Mouse (Mus musculus) kidney, adult 8-10 months (tissue): ENCODE results near the gene Art4.
A peak's percentile ranks its signal among the peaks of the same experiment; 100 is the strongest.

Experiments used
- DNase-seq, 2 experiments: peaks; one replicate each; pipeline ENCODE4 v3.0.0; 2022

The Art4 gene

DNA sequence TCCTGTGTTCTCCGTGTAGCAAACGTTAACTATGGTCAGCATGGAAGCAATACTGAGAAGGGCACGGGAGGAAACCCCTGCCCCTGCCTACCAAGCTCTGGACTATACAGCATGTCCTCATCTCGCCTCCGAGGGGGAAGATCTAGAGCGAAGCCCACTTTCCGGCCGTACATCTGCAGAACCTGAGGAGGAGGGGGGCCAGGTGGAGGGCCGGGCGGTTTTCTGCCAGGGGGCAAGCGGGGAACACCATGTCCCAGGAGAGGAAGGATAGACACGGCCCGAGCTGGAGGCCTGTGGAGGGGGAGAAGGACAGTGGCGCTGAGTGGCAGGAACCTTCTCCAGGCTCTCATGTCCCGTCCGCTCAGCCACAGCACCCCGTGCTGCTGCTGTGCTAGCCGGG is 36.4 kb downstream of the Art4 start:
- no peak for DNase-seq

DNA sequence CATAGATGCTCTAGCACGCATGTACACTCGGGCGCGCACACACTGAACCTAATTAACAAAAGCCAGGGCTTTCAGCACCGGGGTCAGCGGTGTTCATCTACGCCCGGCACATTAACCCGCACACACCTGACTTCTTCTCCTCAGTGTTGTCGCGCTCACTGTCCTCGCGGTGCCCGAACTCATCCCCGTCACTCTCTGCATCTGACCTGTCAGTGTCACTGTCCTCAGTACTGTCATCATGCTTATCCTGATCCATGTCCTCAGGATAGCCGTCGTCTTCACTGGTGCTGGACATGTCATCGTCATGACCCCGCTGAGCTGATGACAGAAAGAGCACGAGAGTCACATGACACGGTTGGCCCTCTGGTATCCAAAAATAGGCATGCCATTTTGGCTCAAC is 37.2 kb downstream of the Art4 start:
- DNase-seq, result no peak

DNA sequence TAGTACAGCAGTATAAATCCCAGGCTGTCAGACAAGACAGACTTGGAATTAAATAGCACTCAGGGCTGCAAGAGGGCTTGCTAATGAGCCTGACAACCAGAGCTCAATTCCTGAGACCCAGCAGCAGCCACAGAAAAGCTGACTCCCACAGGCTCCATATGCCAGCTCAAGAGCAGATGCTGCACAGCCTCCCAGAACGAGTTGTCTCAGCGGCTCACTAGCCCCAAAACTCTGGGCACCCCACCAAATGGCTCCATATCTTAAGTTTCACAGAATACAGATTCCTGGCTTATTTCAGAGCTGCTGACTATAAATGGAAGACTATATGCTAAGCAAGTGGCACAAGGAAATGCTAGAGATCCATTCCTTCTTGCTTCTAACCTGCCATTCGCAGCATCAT is 40.0 kb downstream of the Art4 start:
- DNase-seq, result no peak

GRCm38 (mm10) chr6:136816826-136817225 is 40.7 kb downstream of the Art4 start:
- DNase-seq, result no peak

DNA sequence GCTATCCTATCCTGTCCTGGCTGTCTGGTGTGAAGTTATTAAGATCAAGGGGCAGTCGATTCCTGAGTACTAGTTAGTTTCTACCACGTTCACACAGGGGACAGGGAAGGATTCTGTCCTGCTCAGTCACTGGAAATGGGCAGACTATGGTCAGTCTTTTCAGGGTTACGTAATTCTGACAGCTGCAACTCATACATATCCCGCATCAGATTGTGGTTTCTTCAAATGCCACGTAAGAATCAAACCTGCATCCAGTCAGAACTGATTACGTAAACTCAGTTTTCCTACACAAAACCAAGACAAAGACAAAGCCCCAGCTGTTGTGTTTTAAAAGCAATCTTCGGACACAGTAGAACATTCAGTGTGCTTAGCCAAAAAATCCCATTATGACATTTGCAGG is 42.2 kb downstream of the Art4 start:
- DNase-seq, result no peak

GRCm38 (mm10) chr6:136813117-136813516 is 44.4 kb downstream of the Art4 start:
- no peak for DNase-seq

DNA sequence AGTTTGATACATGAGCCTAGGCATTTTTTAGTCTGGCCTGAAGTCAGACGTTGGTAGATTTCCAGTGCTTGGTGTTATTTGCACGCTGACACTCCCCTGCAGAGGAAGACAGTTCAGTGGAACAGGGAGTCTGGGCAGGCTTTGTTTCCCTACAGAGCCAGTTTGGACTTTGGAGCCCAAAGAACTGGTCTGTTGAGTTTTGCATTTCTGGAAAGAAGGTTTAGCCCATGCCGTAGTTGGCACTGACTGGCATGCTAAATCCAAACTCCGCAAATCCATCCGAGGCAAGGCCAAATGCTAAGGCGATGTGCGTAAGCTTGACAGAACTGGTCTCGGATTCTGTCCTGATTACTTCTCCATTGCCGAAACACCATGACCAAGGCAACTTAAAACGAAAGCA is 46.3 kb downstream of the Art4 start:
- peak; percentile 62 to 76 for DNase-seq

DNA sequence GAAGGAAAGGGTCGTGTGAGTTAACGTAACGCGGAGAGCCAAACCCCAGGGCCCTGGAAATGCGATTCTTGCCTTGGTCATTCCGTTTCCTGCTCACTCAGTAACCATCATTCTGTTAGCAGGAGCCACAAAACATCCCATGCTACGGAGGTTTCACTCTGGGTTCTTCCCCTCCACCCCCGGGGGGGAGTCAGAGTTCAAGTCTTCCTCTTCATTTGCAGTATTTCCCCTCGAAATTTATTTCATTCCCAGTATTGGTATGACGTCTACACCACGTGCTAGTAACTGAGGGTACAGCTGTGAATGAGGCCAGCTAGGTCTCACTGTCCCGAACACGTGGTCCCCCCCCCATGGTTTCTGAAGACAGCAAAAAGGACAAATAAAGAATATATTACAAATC is 47.9 kb downstream of the Art4 start:
- DNase-seq, result no peak

DNA sequence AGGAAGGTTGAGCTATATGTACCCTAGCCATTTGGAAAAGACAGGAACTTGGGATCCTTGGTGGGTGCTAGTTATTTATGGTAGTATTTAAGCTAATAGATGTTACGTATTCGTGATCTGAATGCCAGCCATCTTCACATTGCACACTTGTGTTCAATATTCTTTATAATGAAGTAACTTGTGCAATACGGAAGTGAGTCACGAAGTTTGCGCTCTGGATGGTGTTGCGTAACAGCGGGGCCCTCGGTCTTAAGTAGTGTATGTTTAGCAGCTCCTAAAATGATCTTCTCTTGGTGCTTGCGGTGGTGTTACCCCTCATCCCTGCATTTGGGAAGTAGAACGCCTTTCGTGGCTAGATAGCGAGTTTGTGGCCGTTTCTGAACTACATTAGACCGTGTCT is 48.5 kb downstream of the Art4 start:
- DNase-seq, result peak; percentile 45 to 47

DNA sequence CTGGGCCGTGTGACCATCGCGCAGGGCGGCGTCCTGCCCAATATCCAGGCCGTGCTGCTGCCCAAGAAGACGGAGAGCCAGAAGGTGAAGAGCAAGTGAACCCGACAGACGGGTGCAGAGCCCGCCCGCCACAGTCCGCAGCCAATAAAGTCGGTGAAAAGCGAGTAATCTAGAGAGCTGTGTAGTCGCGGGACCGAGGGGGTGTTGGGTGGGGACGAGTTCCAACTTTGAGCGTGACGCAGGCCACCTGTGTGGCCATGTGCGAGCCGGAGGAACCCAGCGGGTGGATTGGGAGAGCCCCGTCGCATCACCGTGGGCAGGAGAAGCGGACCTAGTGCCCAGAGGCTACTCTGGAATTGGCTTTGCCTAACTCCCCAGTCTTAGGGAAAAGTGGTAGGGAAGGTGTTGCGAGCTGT is 48.9 kb downstream of the Art4 start:
- DNase-seq, result peak in 1 of 2 experiments; percentile 41

- peak; percentile 98 for DNase-seq
Measured at GRCm38 (mm10) chr6:136808014-136808417, 49.5 kb downstream of the Art4 start, which contains the start of gene H2afj. H2afj (plus strand) TSS chr6:136808244.

- no peak for DNase-seq
Measured at GRCm38 (mm10) chr6:136807395-136808013, 50.0 kb downstream of the Art4 start.

DNA sequence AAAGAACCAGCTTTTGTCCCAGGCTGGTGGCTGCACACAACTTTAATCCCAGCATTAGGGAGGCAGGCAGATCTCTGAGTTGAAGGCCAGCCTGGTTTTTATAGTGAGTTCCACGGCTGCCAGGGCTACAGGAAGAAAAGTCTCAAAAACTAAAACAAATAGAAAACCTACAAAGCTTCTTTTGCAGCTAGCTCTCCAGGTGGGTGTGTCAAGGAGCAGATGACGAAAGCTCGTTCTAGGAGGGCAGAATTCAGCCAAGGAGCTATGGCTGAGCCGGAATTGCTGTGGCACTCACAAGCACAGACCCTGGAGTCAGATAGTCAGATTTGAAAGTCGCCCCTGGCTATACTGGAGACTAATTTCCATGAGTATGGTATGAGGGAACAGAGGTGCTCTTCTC is 50.7 kb downstream of the Art4 start:
- DNase-seq, result no peak

DNA sequence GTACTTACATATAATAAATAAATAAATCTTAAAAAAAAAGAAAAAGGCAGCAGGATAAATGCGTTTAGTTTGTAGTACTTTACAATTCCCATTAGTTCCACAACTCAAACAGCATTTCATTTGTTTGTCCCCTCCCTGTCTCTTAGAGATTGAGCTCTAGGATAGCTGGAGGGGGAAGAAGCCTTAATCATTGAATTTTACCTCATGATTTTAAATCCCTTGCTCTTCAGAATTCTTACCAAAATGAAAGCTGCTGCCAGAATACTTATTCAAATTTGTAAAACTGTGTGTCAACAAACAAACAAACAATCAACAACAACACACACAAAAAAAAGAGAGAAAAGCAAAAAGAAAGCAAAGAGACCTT is 52.1 kb downstream of the Art4 start:
- DNase-seq, result no peak

GRCm38 (mm10) chr6:136804705-136805408 is 52.7 kb downstream of the Art4 start:
- no peak for DNase-seq

DNA sequence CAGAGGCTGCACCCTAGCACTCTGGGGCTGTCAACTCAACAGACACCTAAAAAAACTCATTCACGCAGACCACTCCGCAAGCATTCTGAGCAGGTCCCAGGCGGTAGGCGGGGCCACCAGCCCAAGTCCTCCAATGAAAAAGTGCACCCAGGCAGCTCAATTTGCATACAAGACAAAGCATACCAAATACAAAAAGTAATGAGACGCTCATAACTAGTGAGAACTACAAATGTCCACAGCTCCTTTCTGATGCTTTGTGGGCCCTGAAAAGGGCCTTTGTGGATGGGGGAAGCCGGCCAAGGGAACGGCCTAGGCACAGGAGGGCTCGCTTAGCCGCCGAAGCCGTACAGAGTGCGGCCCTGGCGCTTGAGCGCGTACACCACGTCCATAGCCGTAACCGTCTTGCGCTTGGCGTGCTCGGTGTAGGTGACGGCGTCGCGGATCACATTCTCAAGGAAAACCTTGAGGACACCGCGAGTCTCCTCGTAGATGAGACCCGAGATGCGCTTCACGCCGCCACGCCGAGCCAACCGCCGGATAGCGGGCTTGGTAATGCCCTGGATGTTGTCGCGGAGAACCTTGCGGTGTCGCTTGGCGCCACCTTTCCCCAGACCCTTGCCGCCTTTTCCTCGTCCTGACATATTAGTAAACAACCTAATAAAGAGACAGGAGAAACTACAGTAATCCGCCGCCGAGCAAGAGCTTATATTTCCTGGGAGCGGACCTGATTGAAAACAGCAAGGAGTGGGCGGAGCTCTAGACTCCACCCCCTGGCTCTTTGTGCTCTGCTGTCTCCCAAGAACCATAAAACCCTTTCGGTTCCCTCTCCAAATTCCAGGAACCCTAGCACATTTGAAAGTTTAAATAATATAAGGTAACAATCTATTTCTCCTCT is 53.5 kb downstream of the Art4 start, which contains the start of gene Hist4h4:
Gene Hist4h4, minus strand, starts transcription at position 677 of the 895 bp plus-strand sequence.
- peak; percentile 94 to 96 for DNase-seq

- no peak for DNase-seq
Measured at GRCm38 (mm10) chr6:136803093-136803738, 54.3 kb downstream of the Art4 start.

DNA sequence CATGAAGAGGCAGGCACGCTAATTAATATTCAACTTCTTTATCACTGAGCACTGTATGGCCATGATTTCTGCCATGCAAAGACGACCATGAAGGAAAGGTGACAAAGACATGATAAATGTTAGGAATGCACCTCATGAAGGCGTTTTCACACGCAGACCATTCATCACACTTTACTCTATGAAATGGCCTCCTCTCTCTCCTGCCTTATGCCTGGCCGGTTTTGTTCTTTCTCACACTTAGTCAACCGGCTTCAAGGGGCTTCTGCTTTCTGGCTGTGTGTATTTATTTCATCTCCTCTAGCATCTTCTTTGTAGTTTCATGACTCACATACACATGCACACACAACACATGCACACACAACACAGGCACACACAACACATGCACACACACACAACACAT is 56.3 kb downstream of the Art4 start:
- DNase-seq, result no peak

GRCm38 (mm10) chr6:136800710-136801109 is 56.8 kb downstream of the Art4 start:
- DNase-seq, result no peak
